Mouse (Mus musculus) erythroid progenitor cell, adult 5-6 weeks (primary cell): Measurements from ENCODE around the gene Rgl2. TPM values are rescaled to one million over a fixed set of nuclear protein-coding genes. Genes with fewer than 3 reads are reported as not detected.
"Not testable (repeated sequence)": the region's sequence is repeated elsewhere in the genome, so short reads cannot be mapped to it uniquely, and the experiment has no call there.

Source experiments
- ATAC-seq: replicated peaks from 2 replicates; pipeline ENCODE4 v1.8.0; 2016; ENCODE audit warnings: moderate number of reproducible peaks, mild to moderate bottlenecking, moderate TSS enrichment, inconsistent platforms; ENCODE audit not compliant: poor library complexity, low FRiP score, severe bottlenecking
- total RNA-seq, 2 experiments: library from RNA; stranded (forward) in 1 of 2; stranded (reverse) in 1 of 2; fragments of 150-400 nt in 1 of 2; fragments of 186-747, 209-891 nt in 1 of 2; gene quantifications; 2 replicates each; pipeline versions ENCODE4 v1.2.3 to v1.2.4; 2015 to 2017; ENCODE audit warnings: low replicate concordance in 2 of 2

Rgl2 gene
- total RNA-seq, 2 experiments from 2014 or later, result 13.4 to 29.0 TPM

DNA sequence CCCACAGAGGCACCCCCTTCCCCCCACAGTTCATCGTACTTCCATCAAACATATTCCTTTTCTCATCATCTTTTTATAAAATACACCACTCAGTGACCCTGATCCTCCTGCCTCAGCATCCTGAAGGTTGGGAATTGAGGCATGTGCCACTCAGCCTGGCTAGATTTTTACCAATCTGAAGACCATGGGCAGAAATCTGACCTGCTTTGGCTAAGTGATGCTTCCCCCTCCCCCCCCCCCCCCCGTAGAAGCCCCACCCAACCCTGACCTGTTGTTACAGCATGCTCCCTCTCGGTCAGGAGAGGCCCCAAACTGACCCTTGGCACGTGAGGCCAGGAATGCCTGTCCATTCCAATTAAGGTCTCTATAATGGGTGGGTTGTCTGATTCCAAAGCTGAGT lies 24.5 kb upstream of the Rgl2 start, which contains the start of gene Platr17:
Platr17 (plus strand) TSS at position 301 of the 400 bp plus-strand sequence.
- ATAC-seq, result not testable (repeated sequence)

DNA sequence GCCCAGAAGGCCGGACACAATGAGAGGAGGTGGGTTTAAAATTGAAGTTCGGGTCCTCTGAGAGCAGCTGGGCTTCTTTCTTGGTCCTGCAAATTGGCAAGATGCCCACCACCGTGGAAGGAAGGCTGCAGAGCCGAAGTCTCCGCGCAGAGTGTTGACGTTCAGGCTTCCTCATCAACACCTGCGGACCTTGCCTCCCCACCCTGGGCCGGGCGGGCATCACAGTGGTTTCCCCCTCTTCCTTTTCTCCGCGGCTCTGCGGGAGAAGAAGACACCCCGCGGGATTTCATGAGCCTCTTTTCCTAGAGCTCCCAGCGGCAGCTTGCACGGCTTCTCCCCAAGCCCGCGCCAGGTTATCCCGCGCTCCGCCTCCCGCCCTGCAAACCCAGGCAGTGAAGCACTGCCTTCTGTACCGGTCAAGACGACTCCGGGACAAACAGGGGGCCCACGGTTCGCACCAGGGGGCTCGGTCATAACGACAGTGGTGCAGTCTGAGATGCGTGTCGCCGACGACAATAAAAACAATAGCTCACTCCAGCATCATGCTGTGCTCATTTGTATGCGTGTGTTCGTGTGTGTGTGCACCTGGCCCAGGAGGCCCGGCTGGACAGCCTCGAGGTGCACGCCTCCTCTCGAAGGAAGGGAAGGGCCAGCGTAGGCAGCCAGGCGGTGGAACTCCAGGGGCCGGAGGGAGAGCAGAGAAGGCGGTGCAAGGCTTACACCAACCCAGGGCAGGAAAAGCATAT lies 20.8 kb upstream of the Rgl2 start:
- ATAC-seq, result peak; percentile 66

DNA sequence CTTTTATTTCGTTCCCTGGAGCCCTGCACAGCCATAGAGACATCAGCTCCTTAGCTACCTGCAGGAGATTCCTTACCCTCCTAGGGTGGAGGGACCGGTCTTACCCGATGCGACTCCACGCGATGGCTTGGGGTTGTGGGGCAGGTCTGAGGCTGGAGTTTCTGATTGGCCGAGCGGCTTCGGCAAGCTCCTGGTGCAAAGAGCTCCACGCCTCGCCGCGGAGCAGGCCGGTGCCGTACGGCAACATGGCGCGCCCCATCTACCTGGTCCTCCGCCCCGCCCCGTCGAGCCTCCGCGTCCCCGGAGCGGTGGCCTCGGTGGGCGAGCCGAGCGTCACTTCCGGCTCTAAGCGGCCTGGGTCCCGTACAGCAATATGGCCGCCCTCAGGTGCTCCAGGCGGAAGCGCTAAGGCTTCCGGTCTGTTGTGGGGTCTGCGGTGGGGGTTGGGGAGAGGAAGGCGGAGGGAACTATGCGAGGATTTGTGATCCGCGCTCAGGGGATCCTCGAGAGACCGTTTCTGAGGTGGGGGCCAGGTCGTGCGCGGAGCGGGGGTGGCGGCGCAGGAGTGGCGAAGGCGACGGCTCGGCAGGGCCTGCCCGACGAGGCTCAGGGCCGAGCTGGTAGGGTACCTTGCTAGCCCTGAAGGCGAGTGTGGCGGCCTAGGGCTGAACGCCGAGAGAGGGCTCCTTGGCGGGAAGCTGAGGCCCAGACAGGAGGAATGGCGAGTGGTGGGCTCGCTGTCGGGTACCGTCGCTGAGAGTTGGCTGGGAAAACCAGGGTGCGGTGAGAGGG lies 20.1 kb upstream of the Rgl2 start, which contains the start of gene Daxx:
Daxx (plus strand) TSS at position 338 of the 792 bp plus-strand sequence.
- peak; percentile 94 for ATAC-seq

DNA sequence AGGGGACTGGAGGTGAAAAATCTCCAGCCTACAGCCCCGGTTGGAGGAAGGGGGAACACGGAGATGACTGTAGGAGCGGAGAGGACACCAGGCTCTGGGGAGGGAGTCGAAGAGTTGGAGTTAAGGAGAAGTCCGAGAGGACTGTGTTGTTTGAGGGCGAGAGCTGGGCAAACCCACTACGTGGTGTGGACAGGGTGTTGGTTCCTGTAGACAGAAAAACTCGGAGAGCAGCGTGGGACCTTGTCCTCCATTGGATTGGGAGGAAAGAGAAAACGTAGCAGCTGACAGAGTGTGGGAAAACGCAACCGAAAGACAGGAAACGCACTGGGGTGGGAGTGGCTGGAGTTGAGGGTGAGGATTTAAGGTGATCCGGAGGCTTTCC lies 19.5 kb upstream of the Rgl2 start:
- peak; percentile 10; the same call in 1 of the 2 replicates for ATAC-seq

DNA sequence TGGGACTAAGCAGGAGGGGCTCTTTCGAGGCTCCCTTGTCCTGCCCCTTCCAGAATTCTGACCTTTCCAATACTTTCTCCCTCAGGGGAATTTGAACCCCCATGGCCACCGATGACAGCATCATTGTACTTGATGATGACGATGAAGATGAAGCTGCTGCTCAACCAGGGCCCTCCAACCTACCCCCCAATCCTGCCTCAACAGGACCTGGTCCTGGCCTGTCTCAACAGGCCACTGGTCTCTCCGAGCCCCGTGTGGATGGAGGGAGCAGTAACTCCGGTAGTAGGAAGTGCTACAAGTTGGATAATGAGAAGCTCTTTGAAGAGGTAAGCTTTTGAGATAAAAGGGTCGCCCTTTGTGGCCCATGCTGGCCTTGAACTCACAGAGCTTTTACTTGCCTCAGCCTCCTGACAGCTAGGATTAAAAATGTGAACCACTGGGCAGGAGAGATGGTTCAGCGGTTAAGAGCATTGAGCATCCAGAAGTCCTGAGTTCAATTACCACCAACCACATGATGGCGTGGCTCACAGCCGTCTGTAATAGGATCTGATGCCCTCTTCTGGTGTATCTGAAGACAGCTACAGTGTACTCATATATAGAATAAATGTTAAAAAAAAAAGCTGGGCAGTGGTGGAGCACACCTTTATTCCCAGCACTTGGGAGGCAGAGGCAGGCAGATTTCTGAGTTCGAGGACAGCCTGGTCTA lies 18.8 kb upstream of the Rgl2 start:
- no peak for ATAC-seq

DNA sequence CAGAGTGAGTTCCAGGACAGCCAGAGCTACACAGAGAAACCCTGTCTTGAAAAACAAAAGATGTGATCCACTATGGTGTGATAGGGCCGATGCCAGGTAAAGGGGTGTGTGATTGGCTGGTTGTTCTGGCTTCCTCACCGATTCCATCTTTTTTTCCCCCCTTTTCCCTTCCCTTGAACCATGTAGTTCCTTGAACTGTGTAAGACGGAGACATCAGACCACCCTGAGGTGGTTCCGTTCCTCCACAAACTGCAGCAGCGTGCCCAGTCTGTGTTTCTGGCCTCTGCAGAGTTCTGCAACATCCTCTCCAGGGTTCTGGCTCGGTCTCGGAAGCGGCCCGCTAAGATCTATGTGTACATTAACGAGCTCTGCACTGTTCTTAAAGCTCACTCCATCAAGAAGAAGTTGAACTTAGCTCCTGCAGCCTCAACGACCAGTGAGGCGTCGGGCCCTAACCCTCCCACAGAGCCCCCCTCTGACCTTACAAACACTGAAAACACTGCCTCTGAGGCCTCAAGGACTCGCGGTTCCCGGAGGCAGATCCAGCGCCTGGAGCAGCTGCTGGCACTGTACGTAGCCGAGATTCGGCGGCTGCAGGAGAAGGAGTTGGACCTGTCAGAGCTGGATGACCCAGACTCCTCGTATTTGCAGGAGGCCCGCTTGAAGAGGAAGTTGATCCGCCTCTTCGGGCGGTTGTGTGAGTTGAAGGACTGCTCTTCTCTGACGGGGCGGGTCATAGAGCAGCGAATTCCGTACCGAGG lies 18.1 kb upstream of the Rgl2 start:
- ATAC-seq, result no peak

DNA sequence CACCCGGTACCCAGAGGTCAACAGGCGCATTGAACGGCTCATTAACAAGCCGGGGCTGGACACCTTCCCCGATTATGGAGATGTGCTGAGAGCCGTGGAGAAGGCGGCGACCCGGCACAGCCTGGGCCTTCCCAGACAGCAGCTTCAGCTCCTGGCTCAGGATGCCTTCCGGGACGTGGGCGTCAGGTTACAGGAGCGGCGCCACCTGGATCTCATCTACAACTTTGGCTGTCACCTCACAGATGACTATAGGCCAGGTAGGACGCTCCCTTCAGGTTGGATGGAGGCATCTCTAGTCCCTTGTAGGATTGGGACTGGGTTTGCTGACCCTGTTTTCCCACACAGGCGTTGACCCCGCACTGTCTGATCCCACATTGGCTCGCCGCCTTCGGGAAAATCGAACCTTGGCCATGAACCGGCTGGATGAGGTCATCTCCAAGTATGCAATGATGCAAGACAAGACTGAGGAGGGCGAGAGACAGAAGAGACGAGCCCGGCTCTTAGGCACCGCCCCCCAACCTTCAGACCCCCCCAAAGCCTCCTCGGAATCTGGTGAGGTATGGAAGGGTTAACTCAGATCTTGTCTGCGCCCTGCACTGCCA lies 17.4 kb upstream of the Rgl2 start:
- no peak for ATAC-seq

DNA sequence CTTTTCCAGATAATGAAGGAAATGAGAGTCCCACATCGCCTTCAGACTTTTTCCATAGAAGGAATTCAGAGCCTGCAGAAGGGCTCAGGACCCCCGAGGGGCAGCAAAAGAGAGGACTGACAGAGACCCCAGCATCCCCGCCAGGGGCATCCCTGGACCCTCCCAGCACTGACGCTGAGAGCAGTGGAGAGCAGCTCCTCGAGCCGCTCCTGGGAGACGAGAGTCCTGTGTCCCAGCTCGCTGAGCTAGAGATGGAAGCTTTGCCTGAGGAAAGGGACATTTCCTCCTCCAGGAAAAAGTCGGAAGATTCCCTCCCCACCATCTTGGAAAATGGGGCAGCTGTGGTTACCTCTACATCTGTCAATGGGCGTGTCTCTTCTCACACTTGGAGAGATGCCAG lies 16.1 kb upstream of the Rgl2 start:
- no peak for ATAC-seq

DNA sequence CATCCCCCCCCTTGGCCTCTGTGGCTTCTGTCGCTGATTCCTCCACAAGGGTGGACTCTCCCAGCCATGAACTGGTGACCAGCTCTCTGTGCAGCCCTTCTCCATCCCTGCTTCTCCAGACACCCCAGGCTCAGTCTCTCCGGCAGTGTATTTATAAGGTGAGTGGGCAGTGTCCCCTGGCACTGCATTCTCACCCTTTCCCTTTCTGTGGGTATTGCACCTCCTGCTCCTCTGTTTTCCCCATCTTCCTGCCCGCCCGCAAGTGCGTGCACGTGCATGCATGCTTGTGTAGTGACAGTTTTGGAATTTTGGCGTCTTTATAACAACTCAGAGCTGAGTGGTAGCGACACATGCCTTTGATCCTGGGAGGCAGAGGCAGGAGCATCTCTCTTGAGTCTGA lies 15.4 kb upstream of the Rgl2 start:
- ATAC-seq, result no peak

DNA sequence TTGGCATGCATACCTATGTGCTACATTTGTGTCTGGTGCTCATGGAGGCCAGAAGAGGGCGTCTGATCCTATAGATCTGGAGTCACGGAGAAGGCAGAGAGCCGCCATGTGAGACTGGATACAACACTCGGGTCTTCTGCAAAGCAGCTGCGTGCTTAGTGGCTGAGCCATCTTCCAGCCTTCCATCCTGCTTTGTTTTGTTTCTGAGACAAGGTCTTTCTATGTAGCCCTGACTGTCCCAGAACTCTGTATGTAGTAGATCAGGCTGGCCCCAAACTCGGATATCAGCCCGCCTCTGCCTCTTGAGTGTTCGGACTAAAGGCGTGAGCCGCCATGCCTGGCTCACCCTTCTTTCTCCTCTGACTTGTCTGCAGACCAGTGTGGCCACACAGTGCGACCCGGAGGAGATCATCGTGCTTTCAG lies 14.4 kb upstream of the Rgl2 start:
- no peak for ATAC-seq

DNA sequence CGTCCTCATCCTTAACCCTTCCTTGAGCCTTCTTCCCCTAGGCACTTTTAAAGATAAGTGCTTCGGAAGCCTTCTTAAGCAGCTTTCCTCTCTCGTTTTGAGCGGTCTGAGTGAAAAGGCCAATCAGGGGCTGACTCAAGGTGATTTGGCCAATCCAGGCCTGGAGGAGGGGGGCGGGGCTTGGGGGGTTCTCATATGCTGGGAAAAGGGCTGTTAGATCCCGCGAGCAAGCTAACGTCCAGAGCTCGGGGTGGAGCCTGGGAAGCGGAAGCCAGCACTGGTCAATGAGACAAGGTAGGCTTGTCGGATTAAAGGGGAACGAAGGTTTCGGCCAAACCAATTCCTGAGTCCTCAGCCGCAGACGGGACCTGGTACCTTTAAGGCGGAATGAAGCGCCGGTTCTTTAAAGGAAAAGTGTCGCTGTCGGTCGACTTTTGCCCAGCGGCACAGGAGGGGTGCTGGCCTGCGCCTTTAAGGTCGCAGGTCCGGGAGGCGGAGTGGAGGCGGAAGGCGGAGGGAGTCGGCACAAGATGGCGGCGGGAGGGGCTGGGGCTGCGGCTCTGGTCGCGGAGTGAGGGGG lies 13.6 kb upstream of the Rgl2 start, which contains the start of the genes Tapbp and Zbtb22:
Tapbp (plus strand) TSS at position 229 of the 580 bp plus-strand sequence.
Zbtb22 (plus strand) TSS at position 234 of the 580 bp plus-strand sequence.
- peak; percentile 68 for ATAC-seq

DNA sequence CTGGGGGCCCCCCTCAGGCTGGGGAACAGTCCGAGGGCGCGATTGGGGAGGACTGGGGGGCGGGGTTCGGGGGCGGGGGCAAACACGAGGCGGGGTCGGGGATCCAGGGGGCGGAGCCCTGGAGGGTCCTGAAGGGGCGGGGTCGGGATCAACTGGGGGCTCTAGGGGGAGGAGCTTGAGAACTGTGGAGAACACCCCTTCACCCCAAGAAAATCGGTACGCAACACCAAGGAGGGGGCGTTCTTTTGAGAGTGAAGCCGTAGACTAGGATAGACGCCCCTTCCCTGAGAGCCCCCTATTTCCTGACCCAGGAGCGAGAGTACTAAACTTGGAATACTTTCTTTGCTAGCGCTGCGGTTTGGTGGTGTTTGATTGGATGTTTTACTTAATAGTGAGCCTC lies 13.0 kb upstream of the Rgl2 start:
- no peak for ATAC-seq

DNA sequence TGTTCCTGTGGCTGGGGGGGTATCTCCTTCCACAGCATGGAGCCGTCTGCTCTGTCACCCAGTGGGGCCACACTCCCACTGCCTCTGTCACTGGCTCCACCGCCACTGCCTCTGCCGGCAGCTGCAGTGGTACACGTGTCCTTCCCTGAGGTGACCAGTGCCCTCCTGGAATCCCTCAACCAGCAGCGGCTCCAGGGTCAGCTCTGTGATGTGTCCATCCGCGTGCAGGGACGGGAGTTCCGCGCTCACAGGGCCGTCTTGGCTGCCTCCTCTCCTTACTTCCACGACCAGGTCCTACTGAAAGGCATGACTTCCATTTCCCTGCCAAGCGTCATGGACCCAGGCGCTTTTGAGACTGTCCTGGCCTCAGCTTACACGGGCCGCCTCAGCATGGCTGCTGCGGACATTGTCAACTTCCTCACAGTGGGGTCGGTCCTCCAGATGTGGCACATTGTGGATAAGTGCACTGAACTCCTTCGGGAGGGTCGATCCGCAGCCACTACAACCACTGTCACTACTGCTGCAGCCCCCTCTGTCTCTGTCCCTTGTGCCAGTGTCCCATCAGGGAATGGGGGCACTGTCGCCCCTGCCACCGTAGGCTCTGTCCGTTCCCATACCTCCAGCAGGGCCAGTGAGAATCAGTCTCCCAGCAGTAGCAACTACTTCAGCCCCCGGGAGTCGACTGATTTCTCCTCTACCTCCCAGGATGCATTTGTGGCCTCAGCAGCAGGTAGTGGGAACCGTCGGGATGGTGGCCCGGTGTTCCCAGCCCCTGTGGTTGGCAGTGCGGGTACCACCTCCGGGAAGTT lies 12.3 kb upstream of the Rgl2 start:
- no peak for ATAC-seq

DNA sequence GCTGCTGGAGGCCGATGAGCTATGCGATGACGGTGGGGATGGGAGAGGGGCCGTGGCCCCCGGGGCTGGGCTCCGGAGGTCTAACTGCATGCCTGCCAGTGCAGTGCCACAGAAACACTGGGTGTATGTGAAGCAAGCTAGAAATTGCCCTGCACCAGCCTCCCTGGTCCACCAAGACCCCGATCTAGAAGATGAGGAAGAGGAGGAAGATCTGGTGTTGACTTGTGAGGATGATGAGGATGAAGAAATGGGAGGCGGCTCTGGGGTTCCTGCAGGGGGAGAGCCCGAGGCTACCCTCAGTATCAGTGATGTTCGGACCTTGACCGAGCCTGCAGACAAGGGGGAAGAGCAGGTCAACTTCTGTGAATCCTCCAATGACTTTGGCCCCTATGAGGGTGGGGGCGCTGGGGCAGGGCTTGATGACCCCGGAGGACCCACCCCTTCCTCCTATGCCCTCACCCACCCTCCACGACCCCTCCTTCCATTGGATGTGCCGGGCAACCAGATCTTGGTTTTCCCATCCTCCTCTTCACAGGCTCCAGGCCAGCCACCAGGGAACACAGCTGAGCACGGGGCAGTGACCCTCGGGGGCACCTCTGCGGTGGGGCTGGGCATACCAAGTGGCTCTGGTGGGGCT lies 11.6 kb upstream of the Rgl2 start:
- no peak for ATAC-seq

DNA sequence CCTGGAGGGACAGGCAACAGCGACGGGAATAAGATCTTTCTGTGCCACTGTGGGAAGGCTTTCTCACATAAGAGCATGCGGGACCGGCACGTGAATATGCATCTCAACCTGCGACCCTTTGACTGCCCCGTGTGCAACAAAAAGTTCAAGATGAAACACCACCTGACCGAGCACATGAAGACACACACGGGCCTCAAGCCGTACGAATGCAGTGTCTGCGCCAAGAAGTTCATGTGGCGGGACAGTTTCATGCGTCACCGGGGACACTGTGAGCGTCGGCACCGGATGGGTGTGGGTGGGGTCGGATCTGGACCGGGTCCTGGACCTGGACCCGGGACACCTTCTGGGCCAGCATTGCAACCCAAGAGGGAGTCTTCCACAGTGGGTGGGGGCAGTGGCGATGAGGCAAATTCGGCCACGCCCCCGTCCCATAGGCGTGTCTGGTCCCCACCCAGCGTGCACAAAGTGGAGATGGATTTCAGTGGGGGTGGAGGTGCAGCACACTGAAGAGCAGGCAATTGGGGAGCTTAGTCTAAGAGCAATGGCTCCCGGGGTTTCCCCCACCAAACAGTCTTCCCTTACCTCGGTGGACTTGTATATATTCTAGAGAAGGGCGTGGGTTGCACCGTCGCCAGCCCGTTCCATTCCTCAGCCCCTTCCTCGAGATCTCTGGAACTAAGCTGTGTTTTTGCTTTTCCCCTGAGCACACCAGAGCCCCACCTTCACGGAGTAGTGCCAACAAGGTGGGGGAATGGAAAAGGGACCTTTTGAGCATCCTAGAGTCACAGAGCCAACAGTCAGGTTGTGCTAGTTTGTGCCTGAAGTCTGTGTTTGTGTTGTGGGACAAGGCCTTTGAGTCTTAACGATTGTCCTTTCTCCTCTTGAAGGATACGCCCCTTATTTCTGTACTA lies 10.8 kb upstream of the Rgl2 start:
- ATAC-seq, result peak; percentile 6; the same call in 1 of the 2 replicates
